Mouse (Mus musculus) midbrain, embryonic 13.5 days (tissue): ENCODE data around the gene Trim13. TPM values are rescaled to one million over a fixed set of nuclear protein-coding genes. Genes with fewer than 3 reads are reported as not detected.

Experiments used
- ATAC-seq: fragments of 200-750 bp; cut with Nextera tagmentation; 2 replicates; pipeline ENCODE4 v1.8.0; 2017; ENCODE audit warnings: mild to moderate bottlenecking, moderate TSS enrichment, moderate library complexity
- H3K27ac ChIP-seq: fragments of 300-500 bp; sonication (generic); 2 replicates; pipeline ENCODE4 v1.5.1; 2015; ENCODE audit warnings: inconsistent platforms, mild to moderate bottlenecking, moderate library complexity
- H3K27me3 ChIP-seq: fragments of 300-500 bp; sonication (generic); 2 replicates; pipeline ENCODE4 v1.6.1; 2015; ENCODE audit warnings: mild to moderate bottlenecking, inconsistent platforms
- H3K36me3 ChIP-seq: fragments of 300-500 bp; sonication (generic); 2 replicates; pipeline ENCODE4 v1.6.1; 2015; ENCODE audit warnings: mild to moderate bottlenecking, inconsistent platforms
- H3K4me1 ChIP-seq: fragments of 300-500 bp; sonication (generic); replicated peaks from 2 replicates; pipeline ENCODE4 v1.6.1; 2015; ENCODE audit warnings: inconsistent platforms
- H3K4me2 ChIP-seq: fragments of 300-500 bp; sonication (generic); replicated peaks from 2 replicates; pipeline ENCODE4 v1.6.1; 2015; ENCODE audit warnings: moderate library complexity, mild to moderate bottlenecking, inconsistent platforms
- H3K4me3 ChIP-seq: fragments of 300-500 bp; sonication (generic); replicated peaks from 2 replicates; pipeline ENCODE4 v1.5.1; 2015; ENCODE audit warnings: mild to moderate bottlenecking, inconsistent platforms
- H3K9ac ChIP-seq: fragments of 300-500 bp; sonication (generic); replicated peaks from 2 replicates; pipeline ENCODE4 v1.6.1; 2015; ENCODE audit warnings: mild to moderate bottlenecking, inconsistent platforms
- H3K9me3 ChIP-seq: fragments of 300-500 bp; sonication (generic); 2 replicates; pipeline ENCODE4 v1.6.1; 2016; ENCODE audit warnings: mild to moderate bottlenecking, inconsistent platforms
- WGBS: fragments of 180-500 bp; shearing (Covaris S2); methylation state at CpG from one replicate; pipeline ENCODE4 v1.1.7; 2015; 5-methylcytosine and 5-hydroxymethylcytosine counted together
- microRNA counts: library from miRNA; unstranded; fragments of <30 nt; microRNA quantifications from one replicate; lab custom pipeline; 2016
- microRNA-seq: library from miRNA; unstranded; fragments of <30 nt; microRNA quantifications from one replicate; pipeline ENCODE4, GENCODE M21; 2016
- polyA plus RNA-seq: library from polyadenylated mRNA; unstranded; fragments of >200 nt; fragmentation: Nextera tagmentation; extraction: Ambion mirVana; gene quantifications from 2 replicates; pipeline ENCODE4 v1.2.1, GENCODE M21; 2015

Trim13 gene
- polyA plus RNA-seq, 1 experiment from 2014 or later: 48.4 TPM

GRCm38 (mm10) chr14:61635969-61636368 lies 37.9 kb downstream of the Trim13 start:
- no peaks in the 10 kb centered on the region for H3K4me1 ChIP-seq

GRCm38 (mm10) chr14:61642668-61643067 lies 44.6 kb downstream of the Trim13 start:
- H3K4me2 ChIP-seq: no peak overlapping the region
- H3K36me3 ChIP-seq: no peaks in the 10 kb centered on the region
- no peaks in the 10 kb centered on the region for H3K4me1 ChIP-seq
- no peak overlapping the region for H3K4me3 ChIP-seq
- WGBS: 57% methylated on average over 1 of the region's 1 CpGs
- no peak overlapping the region for H3K9ac ChIP-seq
- H3K27ac ChIP-seq: no peak overlapping the region
- H3K9me3 ChIP-seq: no peaks in the 10 kb centered on the region
- ATAC-seq: no peak
- no peaks in the 10 kb centered on the region for H3K27me3 ChIP-seq

More at GRCm38 (mm10) chr14:61635969-61636368, 37.9 kb downstream of the Trim13 start:
- no peaks in the 10 kb centered on the region for H3K27me3 ChIP-seq
- ATAC-seq: no peak
- no peak overlapping the region for H3K4me3 ChIP-seq
- no peak overlapping the region for H3K4me2 ChIP-seq
- H3K27ac ChIP-seq: no peak overlapping the region
- H3K36me3 ChIP-seq: no peaks in the 10 kb centered on the region
- H3K9ac ChIP-seq: no peak overlapping the region
- H3K9me3 ChIP-seq: no peaks in the 10 kb centered on the region

- no peaks in the 10 kb centered on the region for H3K36me3 ChIP-seq
- no peak for ATAC-seq
- 0 out of 2 replicates have a peak, but pooled peaks cover 5% of the 10 kb centered on the region for H3K4me1 ChIP-seq
- no peak overlapping the region for H3K27ac ChIP-seq
- 34% methylated on average over 1 of the region's 1 CpGs for WGBS
- H3K9ac ChIP-seq: no peak overlapping the region
- H3K27me3 ChIP-seq: no peaks in the 10 kb centered on the region
- no peaks in the 10 kb centered on the region for H3K9me3 ChIP-seq
- no peak overlapping the region for H3K4me3 ChIP-seq
- H3K4me2 ChIP-seq: no peak overlapping the region
Measured at GRCm38 (mm10) chr14:61645547-61645946, 47.5 kb downstream of the Trim13 start.

- H3K27ac ChIP-seq: peak overlapping the region; percentile 89
- peak overlapping the region; percentile 94 for H3K4me3 ChIP-seq
- no peaks in the 10 kb centered on the region for H3K27me3 ChIP-seq
- H3K9ac ChIP-seq: peak overlapping the region; percentile 92
- H3K4me2 ChIP-seq: peak overlapping the region; percentile 84
- ATAC-seq: no peak
- H3K36me3 ChIP-seq: no peaks in the 10 kb centered on the region
- H3K4me1 ChIP-seq: 0 out of 2 replicates have a peak, but pooled peaks cover 5% of the 10 kb centered on the region
- WGBS: under 1% methylated on average over 24 of the region's 24 CpGs
- no peaks in the 10 kb centered on the region for H3K9me3 ChIP-seq
Measured at GRCm38 (mm10) chr14:61647182-61647880, 49.3 kb downstream of the Trim13 start.

- peak; percentile 79 for ATAC-seq
- no peaks in the 10 kb centered on the region for H3K9me3 ChIP-seq
- H3K36me3 ChIP-seq: no peaks in the 10 kb centered on the region
- H3K27ac ChIP-seq: peak overlapping the region; percentile 89
- peak overlapping the region; percentile 94 for H3K4me3 ChIP-seq
- H3K9ac ChIP-seq: peak overlapping the region; percentile 92
- WGBS: under 1% methylated on average over 84 of the region's 95 CpGs
- H3K4me2 ChIP-seq: peak overlapping the region; percentile 84
- H3K27me3 ChIP-seq: no peaks in the 10 kb centered on the region
- 0 out of 2 replicates have a peak, but pooled peaks cover 5% of the 10 kb centered on the region for H3K4me1 ChIP-seq
Measured at GRCm38 (mm10) chr14:61647881-61648684, 50.0 kb downstream of the Trim13 start.

GRCm38 (mm10) chr14:61648685-61649504 lies 50.8 kb downstream of the Trim13 start:
- Histone ChIP-seq H3K9ac (peak overlapping the region; percentile 92), H3K4me3 (peak overlapping the region; percentile 94), H3K36me3 (no peaks in the 10 kb centered on the region), H3K27me3 (no peaks in the 10 kb centered on the region), H3K4me2 (peak overlapping the region; percentile 84), H3K9me3 (no peaks in the 10 kb centered on the region), H3K27ac (peak overlapping the region; percentile 89), H3K4me1 (0 out of 2 replicates have a peak, but pooled peaks cover 5% of the 10 kb centered on the region)
- WGBS: 3% methylated on average over 62 of the region's 62 CpGs
- peak; percentile 95 for ATAC-seq

GRCm38 (mm10) chr14:61650291-61650960 lies 52.4 kb downstream of the Trim13 start:
- no peak for ATAC-seq
- no peak overlapping the region for H3K9ac ChIP-seq
- H3K9me3 ChIP-seq: no peaks in the 10 kb centered on the region
- 43% methylated on average over 9 of the region's 9 CpGs for WGBS
- 0 out of 2 replicates have a peak, but pooled peaks cover 5% of the 10 kb centered on the region for H3K4me1 ChIP-seq
- H3K4me3 ChIP-seq: no peak overlapping the region
- H3K36me3 ChIP-seq: no peaks in the 10 kb centered on the region
- H3K27me3 ChIP-seq: no peaks in the 10 kb centered on the region
- no peak overlapping the region for H3K27ac ChIP-seq
- H3K4me2 ChIP-seq: no peak overlapping the region

MicroRNAs within 50 kb of the gene (microRNA counts, 519-probe panel; counts per million panel counts)
- 6,215 counts per million, percentile 96 among the panel's probes with 10 or more counts for microRNA mmu-miR-15a (lab: Ali Mortazavi, UCI)
- 7,390 counts per million, percentile 99 among the panel's probes with 10 or more counts for microRNA mmu-miR-16 (lab: Ali Mortazavi, UCI)

Small RNA genes within 50 kb of the gene (microRNA-seq; reads per million reads assigned to microRNA genes)
- gene Mir15a: 3,933 reads per million, percentile 89 among the genes with 10 or more reads in this experiment
- 2,363 reads per million, percentile 85 among the genes with 10 or more reads in this experiment for gene Mir16-1

Other genes starting within 250 kb of the Trim13 start
- 9.0 and 9.3 TPM in 2 replicates for gene Ebpl, start 237.8 kb upstream of the Trim13 start, polyA plus RNA-seq
- gene Kpna3, start 158.4 kb upstream of the Trim13 start, polyA plus RNA-seq: 76.7 and 79.1 TPM in 2 replicates
- 31.2 and 34.4 TPM in 2 replicates for gene Spryd7, start 41.4 kb upstream of the Trim13 start, polyA plus RNA-seq
- 3.2 and 3.4 TPM in 2 replicates for gene Kcnrg, start 9.2 kb downstream of the Trim13 start, polyA plus RNA-seq